Mouse (Mus musculus): Measurements from ENCODE around the gene Alox5ap. TPM values are rescaled to one million over a fixed set of nuclear protein-coding genes. Genes with fewer than 3 reads are reported as not detected.

Alox5ap gene
- polyA plus RNA-seq, 1 experiment from 2014 or later = 5.6 TPM

DNA sequence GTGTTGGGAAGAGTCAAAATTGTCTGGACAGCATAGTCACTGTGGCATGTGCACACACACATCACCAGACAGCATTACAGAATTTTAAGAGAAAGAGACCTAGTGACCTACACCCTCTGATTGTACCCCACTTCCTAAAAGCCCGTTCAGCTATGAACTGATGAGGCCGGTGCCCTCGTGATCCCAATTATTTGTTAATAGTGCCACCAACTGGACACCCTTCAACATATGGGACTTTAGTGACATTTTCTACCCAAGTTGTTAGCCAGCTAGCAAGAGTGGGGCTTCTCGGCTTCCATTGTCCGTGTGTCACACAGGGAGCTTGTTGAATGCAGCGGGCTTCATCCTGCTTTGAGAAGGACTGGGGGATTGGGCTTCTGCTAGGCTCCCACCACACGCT lies 21.5 kb downstream of the Alox5ap start:
- Histone ChIP-seq H3K27ac (ENCODE audit: low read depth, low read length) (no peak overlapping the region), H3K4me1 (replicated peaks; ENCODE audit: control insufficient read depth, insufficient read depth, low read length) (no peaks in the 10 kb centered on the region; the same call in 1 of the 2 replicates), H3K9me3 (ENCODE audit: control insufficient read depth, low read length) (0 out of 2 replicates have a peak, but pooled peaks cover 4% of the 10 kb centered on the region), H3K9ac (ENCODE audit: low read depth, low read length) (no peak overlapping the region), H3K4me2 (replicated peaks; ENCODE audit: low read depth, low read length) (no peak overlapping the region), H3K27me3 (ENCODE audit: control insufficient read depth, insufficient read depth, low read length) (no peaks in the 10 kb centered on the region), H3K4me3 (ENCODE audit: low read depth, low read length) (no peak overlapping the region), H3K36me3 (ENCODE audit: control insufficient read depth, insufficient read depth, low read length) (no peaks in the 10 kb centered on the region)
- no peak for DNase-seq (ENCODE audit: low spot score)
- no peak for ATAC-seq (ENCODE audit: low FRiP score)
- 46% methylated on average over 7 of the region's 7 CpGs for WGBS

DNA sequence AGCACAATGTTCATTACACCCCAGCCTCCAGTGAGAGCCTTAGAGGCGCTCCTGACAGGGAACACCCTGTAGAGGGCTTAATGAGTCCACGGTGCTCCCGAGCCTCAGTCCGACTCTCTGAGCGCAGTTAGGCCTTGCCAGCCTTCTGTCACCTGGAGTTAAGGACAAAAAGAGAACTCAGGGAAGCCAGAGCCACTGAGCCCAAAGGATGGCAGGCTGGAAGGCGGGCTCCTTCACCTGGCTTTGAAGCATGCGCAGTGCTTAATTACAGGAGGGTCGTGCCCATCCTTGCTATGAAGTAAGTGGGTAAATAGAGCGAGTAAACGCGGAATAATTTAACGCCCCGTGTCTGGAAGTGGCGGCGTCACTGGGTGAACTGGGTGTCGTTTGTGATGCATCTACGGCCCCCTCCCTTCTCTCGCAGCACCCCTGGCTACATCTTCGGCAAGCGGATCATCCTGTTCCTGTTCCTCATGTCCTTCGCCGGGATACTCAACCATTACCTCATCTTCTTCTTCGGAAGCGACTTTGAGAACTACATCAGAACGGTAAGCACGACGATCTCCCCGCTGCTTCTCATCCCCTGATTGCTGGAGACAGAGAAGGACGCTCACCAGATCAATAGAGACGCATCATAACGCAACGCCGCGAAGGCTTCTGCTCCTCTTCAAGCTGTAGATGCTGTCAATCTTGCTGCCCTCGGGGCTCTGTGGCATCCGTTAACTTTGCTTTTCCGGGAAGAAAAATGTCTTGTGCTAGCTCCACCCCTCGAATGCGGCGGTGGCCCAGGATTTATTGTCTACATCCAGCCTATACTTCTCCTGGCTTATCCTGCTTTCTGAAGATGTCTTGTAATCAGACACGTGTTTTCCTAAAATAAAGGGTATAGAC lies 22.8 kb downstream of the Alox5ap start:
- Histone ChIP-seq H3K4me1 (replicated peaks; ENCODE audit: control insufficient read depth, insufficient read depth, low read length) (no peaks in the 10 kb centered on the region; the same call in 1 of the 2 replicates), H3K27ac (ENCODE audit: low read depth, low read length) (no peak overlapping the region), H3K36me3 (ENCODE audit: control insufficient read depth, insufficient read depth, low read length) (no peaks in the 10 kb centered on the region), H3K4me2 (replicated peaks; ENCODE audit: low read depth, low read length) (peak overlapping the region; percentile 46), H3K9ac (ENCODE audit: low read depth, low read length) (peak overlapping the region; percentile 38), H3K4me3 (ENCODE audit: low read depth, low read length) (peak overlapping the region; percentile 21), H3K9me3 (ENCODE audit: control insufficient read depth, low read length) (no peaks in the 10 kb centered on the region), H3K27me3 (ENCODE audit: control insufficient read depth, insufficient read depth, low read length) (no peaks in the 10 kb centered on the region)
- DNase-seq (ENCODE audit: low spot score) = peak; percentile 48
- 26% methylated on average over 41 of the region's 41 CpGs for WGBS
- ATAC-seq (ENCODE audit: low FRiP score) = no peak

DNA sequence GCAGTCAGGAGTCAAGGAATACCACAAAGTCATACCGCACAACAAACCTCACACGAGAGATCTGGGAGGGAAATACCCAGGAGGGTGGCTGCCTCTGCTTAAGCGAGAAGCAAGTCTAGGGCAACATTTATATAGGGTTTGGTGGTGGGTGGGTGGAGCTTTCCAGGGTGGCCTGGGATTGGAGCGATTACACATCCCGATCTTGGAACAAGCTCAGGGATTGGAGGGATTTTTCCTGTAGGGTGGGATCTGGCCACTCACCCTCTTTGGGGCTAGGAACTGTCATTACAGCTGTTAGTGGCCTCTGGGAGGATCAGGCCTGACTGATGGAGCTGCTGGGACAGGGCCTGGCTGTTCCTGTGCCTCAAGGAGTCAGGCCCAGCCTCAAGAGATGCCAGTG lies 26.7 kb downstream of the Alox5ap start:
- ATAC-seq (ENCODE audit: low FRiP score) = no peak
- H3K4me3 ChIP-seq (ENCODE audit: low read depth, low read length) = no peak overlapping the region
- 90% methylated on average over 5 of the region's 5 CpGs for WGBS
- no peaks in the 10 kb centered on the region for H3K27me3 ChIP-seq (ENCODE audit: control insufficient read depth, insufficient read depth, low read length)
- DNase-seq (ENCODE audit: low spot score) = no peak
- no peaks in the 10 kb centered on the region for H3K9me3 ChIP-seq (ENCODE audit: control insufficient read depth, low read length)
- no peak overlapping the region for H3K9ac ChIP-seq (ENCODE audit: low read depth, low read length)
- no peak overlapping the region for H3K4me2 ChIP-seq (replicated peaks; ENCODE audit: low read depth, low read length)
- H3K36me3 ChIP-seq (ENCODE audit: control insufficient read depth, insufficient read depth, low read length) = no peaks in the 10 kb centered on the region
- no peaks in the 10 kb centered on the region; the same call in 1 of the 2 replicates for H3K4me1 ChIP-seq (replicated peaks; ENCODE audit: control insufficient read depth, insufficient read depth, low read length)
- no peak overlapping the region for H3K27ac ChIP-seq (ENCODE audit: low read depth, low read length)

DNA sequence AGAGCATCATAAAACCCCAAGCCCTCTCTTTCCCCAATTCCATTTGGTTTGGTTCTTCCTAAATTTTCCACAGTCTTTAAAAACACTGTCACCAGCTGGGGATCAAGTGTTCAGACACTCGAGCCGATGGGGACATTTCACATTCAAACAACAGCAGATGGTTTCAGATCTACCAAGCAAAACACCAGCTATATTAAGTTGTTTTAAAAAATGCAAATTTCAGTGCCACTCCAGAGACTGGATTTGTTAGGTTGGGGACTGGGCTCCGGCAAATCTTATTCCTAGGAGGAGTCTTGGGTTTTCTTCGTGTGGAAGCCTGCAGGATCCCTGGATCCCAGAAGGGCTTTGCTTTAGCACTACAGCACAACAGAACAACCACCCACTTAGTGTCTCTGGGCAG lies 28.5 kb downstream of the Alox5ap start:
- no peak overlapping the region for H3K4me3 ChIP-seq (ENCODE audit: low read depth, low read length)
- no peaks in the 10 kb centered on the region for H3K9me3 ChIP-seq (ENCODE audit: control insufficient read depth, low read length)
- H3K27me3 ChIP-seq (ENCODE audit: control insufficient read depth, insufficient read depth, low read length) = no peaks in the 10 kb centered on the region
- no peaks in the 10 kb centered on the region for H3K36me3 ChIP-seq (ENCODE audit: control insufficient read depth, insufficient read depth, low read length)
- DNase-seq (ENCODE audit: low spot score) (no peak), ATAC-seq (ENCODE audit: low FRiP score) (no peak)
- H3K4me1 ChIP-seq (replicated peaks; ENCODE audit: control insufficient read depth, insufficient read depth, low read length) = no peaks in the 10 kb centered on the region
- no peak overlapping the region for H3K27ac ChIP-seq (ENCODE audit: low read depth, low read length)
- no peak overlapping the region for H3K9ac ChIP-seq (ENCODE audit: low read depth, low read length)
- WGBS = 76% methylated on average over 4 of the region's 4 CpGs
- no peak overlapping the region for H3K4me2 ChIP-seq (replicated peaks; ENCODE audit: low read depth, low read length)

DNA sequence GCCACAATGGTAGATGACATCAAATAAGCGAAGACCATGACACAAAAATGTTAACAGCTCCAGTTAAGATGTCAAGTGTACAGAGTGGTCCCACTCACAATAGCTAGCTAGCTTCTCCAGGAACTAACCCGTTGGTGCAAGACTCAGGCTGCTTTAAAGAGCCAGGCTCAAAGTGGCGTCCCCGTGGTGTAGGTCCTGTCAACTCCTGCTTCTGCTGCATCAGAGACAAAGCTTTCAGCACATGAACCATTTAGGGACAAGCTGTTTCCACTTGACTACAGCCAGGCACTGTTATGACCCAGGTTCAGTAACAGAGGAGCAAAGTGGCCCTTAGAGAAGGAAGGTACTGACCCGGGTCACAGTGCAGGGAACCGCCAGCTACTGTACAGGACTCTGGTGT lies 32.2 kb downstream of the Alox5ap start:
- ATAC-seq (ENCODE audit: low FRiP score) = no peak
- H3K4me3 ChIP-seq (ENCODE audit: low read depth, low read length) = no peak overlapping the region
- 94% methylated on average over 6 of the region's 6 CpGs for WGBS
- no peak overlapping the region for H3K9ac ChIP-seq (ENCODE audit: low read depth, low read length)
- no peaks in the 10 kb centered on the region for H3K36me3 ChIP-seq (ENCODE audit: control insufficient read depth, insufficient read depth, low read length)
- H3K27ac ChIP-seq (ENCODE audit: low read depth, low read length) = no peak overlapping the region
- DNase-seq (ENCODE audit: low spot score) = no peak
- no peak overlapping the region for H3K4me2 ChIP-seq (replicated peaks; ENCODE audit: low read depth, low read length)
- no peaks in the 10 kb centered on the region for H3K27me3 ChIP-seq (ENCODE audit: control insufficient read depth, insufficient read depth, low read length)
- H3K9me3 ChIP-seq (ENCODE audit: control insufficient read depth, low read length) = no peaks in the 10 kb centered on the region
- no peaks in the 10 kb centered on the region for H3K4me1 ChIP-seq (replicated peaks; ENCODE audit: control insufficient read depth, insufficient read depth, low read length)

DNA sequence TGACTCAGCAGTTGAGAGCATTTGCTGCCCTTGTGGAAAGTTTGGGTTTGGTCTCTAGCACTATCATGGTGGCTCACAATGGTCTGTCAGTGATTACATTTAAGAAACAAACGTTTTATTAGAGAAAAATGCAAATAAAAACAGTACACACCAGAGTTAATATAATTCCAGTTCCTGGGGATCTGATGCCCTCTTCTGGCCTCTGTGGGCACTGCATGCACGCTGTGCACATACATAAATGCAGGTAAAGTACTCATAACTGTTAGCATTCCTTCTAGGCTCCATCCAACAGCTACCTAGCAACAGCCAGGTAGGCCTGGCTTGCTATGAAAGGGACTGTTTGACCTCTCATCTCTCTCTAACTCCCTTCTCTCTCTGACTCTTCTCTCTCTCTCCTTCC lies 32.9 kb downstream of the Alox5ap start:
- Histone ChIP-seq H3K9ac (ENCODE audit: low read depth, low read length) (no peak overlapping the region), H3K4me2 (replicated peaks; ENCODE audit: low read depth, low read length) (no peak overlapping the region), H3K27me3 (ENCODE audit: control insufficient read depth, insufficient read depth, low read length) (no peaks in the 10 kb centered on the region), H3K27ac (ENCODE audit: low read depth, low read length) (no peak overlapping the region), H3K36me3 (ENCODE audit: control insufficient read depth, insufficient read depth, low read length) (no peaks in the 10 kb centered on the region), H3K4me1 (replicated peaks; ENCODE audit: control insufficient read depth, insufficient read depth, low read length) (no peaks in the 10 kb centered on the region), H3K9me3 (ENCODE audit: control insufficient read depth, low read length) (no peaks in the 10 kb centered on the region), H3K4me3 (ENCODE audit: low read depth, low read length) (no peak overlapping the region)
- no peak for ATAC-seq (ENCODE audit: low FRiP score)
- 58% methylated on average over 2 of the region's 2 CpGs for WGBS
- DNase-seq (ENCODE audit: low spot score) = no peak

DNA sequence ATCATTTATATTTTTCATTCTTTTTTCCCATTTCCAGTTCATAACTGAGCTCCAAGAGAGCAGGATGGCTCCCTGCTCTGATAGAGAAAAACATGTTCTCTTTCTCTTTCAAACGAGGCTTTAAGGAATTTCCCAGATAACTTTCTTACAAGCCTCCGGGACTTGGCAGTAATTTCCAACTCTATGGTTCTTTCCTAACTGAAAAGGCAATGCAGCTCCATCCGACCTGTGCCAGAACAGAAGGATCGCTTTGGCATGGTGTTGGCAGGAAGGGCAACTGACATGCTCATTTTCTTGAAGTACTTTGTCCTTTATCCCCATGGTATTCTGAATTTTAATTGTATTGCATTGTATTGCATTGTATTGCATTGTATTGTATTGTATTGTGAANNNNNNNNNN lies 33.7 kb downstream of the Alox5ap start:
- no peak overlapping the region for H3K9ac ChIP-seq (ENCODE audit: low read depth, low read length)
- no peaks in the 10 kb centered on the region for H3K9me3 ChIP-seq (ENCODE audit: control insufficient read depth, low read length)
- WGBS = 69% methylated on average over 4 of the region's 4 CpGs
- H3K27ac ChIP-seq (ENCODE audit: low read depth, low read length) = no peak overlapping the region
- H3K4me1 ChIP-seq (replicated peaks; ENCODE audit: control insufficient read depth, insufficient read depth, low read length) = no peaks in the 10 kb centered on the region
- no peak overlapping the region for H3K4me3 ChIP-seq (ENCODE audit: low read depth, low read length)
- DNase-seq (ENCODE audit: low spot score) (no peak), ATAC-seq (ENCODE audit: low FRiP score) (no peak)
- H3K4me2 ChIP-seq (replicated peaks; ENCODE audit: low read depth, low read length) = no peak overlapping the region
- H3K36me3 ChIP-seq (ENCODE audit: control insufficient read depth, insufficient read depth, low read length) = no peaks in the 10 kb centered on the region
- no peaks in the 10 kb centered on the region for H3K27me3 ChIP-seq (ENCODE audit: control insufficient read depth, insufficient read depth, low read length)

DNA sequence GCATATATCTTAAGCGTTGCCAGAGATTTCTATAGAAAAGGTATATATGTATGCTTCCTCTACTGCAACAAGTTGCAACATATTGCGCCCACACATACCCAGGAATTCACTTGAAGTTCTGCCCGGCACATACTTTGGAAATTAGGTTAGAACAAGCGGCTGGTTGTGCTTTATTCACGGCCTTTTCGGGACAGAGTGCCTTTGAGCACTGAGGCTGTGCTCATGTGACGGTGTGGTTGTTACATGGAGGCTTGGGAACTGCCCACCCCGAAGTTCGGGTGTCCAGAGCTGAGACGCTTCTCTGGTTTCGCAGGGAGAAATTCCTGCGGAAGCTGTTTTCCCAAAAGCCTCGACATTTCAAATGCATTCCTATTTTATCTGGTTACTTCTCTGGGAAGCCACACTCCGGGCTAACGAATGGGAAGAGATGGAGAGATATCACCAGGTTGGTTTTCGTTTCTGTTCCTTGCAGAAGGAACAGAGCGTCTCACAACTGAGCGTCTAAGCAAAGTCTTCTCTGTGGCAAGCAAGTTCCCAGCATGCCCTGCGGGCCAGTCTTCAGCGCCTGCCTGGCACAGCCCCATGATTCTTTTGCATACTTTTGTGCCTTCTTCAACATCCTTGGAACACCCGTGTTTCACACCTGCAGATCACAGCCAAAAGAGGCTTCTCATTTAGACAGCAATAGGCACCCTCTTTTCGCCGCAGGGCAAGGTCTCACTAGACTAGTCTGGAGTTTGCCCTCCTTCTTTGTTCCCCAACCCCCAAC lies 48.5 kb downstream of the Alox5ap start:
- H3K27ac ChIP-seq (ENCODE audit: low read depth, low read length) = no peak overlapping the region
- H3K9me3 ChIP-seq (ENCODE audit: control insufficient read depth, low read length) = no peaks in the 10 kb centered on the region
- ATAC-seq (ENCODE audit: low FRiP score) = no peak
- H3K4me2 ChIP-seq (replicated peaks; ENCODE audit: low read depth, low read length) = no peak overlapping the region
- H3K9ac ChIP-seq (ENCODE audit: low read depth, low read length) = no peak overlapping the region
- no peaks in the 10 kb centered on the region for H3K27me3 ChIP-seq (ENCODE audit: control insufficient read depth, insufficient read depth, low read length)
- H3K36me3 ChIP-seq (ENCODE audit: control insufficient read depth, insufficient read depth, low read length) = no peaks in the 10 kb centered on the region
- 72% methylated on average over 23 of the region's 23 CpGs for WGBS
- no peak for DNase-seq (ENCODE audit: low spot score)
- peaks cover 5% of the 10 kb centered on the region; the same call in 1 of the 2 replicates for H3K4me1 ChIP-seq (replicated peaks; ENCODE audit: control insufficient read depth, insufficient read depth, low read length)
- no peak overlapping the region for H3K4me3 ChIP-seq (ENCODE audit: low read depth, low read length)
